Mouse (Mus musculus) spleen, adult 2 months (tissue): ENCODE data around the gene Auts2.

Source experiments
- CTCF ChIP-seq: fragments of 200-500 bp; IDR thresholded peaks from 2 replicates; pipeline ENCODE4 v1.5.1; 2011; ENCODE audit warnings: mild to moderate bottlenecking, inconsistent platforms; ENCODE audit not compliant: insufficient read depth, insufficient read length, insufficient replicate concordance; ENCODE audit errors: extremely low read depth
- POLR2A ChIP-seq: fragments of 200-500 bp; IDR thresholded peaks from 2 replicates; pipeline ENCODE4 v1.6.1; 2011; ENCODE audit warnings: low read depth, low read length, inconsistent platforms

GRCm38 (mm10) chr5:132498045-132498444 is 45.1 kb downstream of the Auts2 start:
- TF ChIP-seq CTCF (no peak), POLR2A (no peak)
